Mouse (Mus musculus): Measurements from ENCODE around the gene Ank3. TPM values are rescaled to one million over a fixed set of nuclear protein-coding genes. Genes with fewer than 3 reads are reported as not detected.
A peak's percentile ranks its signal among the peaks of the same experiment; 100 is the strongest.

Gene Ank3
- polyA plus RNA-seq, 1 experiment from 2014 or later: 10.5 TPM

GRCm38 (mm10) chr10:69535123-69535930, 136.8 kb downstream of the Ank3 start:
- no peak for DNase-seq (ENCODE audit: low spot score)

GRCm38 (mm10) chr10:69535931-69536200, 137.3 kb downstream of the Ank3 start:
- DNase-seq (ENCODE audit: low spot score): no peak

- no peak for DNase-seq (ENCODE audit: low spot score)
These were observed 138.0 kb downstream of the Ank3 start for GRCm38 (mm10) chr10:69536372-69537075.

GRCm38 (mm10) chr10:69538236-69538635, 139.7 kb downstream of the Ank3 start:
- no peak for DNase-seq (ENCODE audit: low spot score)

GRCm38 (mm10) chr10:69542439-69542838, 143.9 kb downstream of the Ank3 start:
- DNase-seq (ENCODE audit: low spot score): no peak

GRCm38 (mm10) chr10:69543876-69544620, 145.5 kb downstream of the Ank3 start:
- DNase-seq (ENCODE audit: low spot score): no peak

- DNase-seq (ENCODE audit: low spot score): no peak
These were observed 146.1 kb downstream of the Ank3 start for GRCm38 (mm10) chr10:69544653-69545052.

- no peak for DNase-seq (ENCODE audit: low spot score)
These were observed 147.4 kb downstream of the Ank3 start for GRCm38 (mm10) chr10:69545936-69546335.

- no peak for DNase-seq (ENCODE audit: low spot score)
These were observed 148.1 kb downstream of the Ank3 start for GRCm38 (mm10) chr10:69546643-69547042.

GRCm38 (mm10) chr10:69548771-69549170, 150.2 kb downstream of the Ank3 start:
- DNase-seq (ENCODE audit: low spot score): no peak

GRCm38 (mm10) chr10:69549221-69549620, 150.6 kb downstream of the Ank3 start:
- DNase-seq (ENCODE audit: low spot score): no peak

GRCm38 (mm10) chr10:69550824-69551223, 152.3 kb downstream of the Ank3 start:
- DNase-seq (ENCODE audit: low spot score): no peak

GRCm38 (mm10) chr10:69553091-69553490, 154.5 kb downstream of the Ank3 start:
- no peak for DNase-seq (ENCODE audit: low spot score)

- no peak for DNase-seq (ENCODE audit: low spot score)
These were observed 157.0 kb downstream of the Ank3 start for GRCm38 (mm10) chr10:69555592-69555991.

- peak; percentile 11 for DNase-seq (ENCODE audit: low spot score)
These were observed 157.7 kb downstream of the Ank3 start for GRCm38 (mm10) chr10:69556278-69556677.

GRCm38 (mm10) chr10:69560237-69560636, 161.7 kb downstream of the Ank3 start:
- no peak for DNase-seq (ENCODE audit: low spot score)

- no peak for DNase-seq (ENCODE audit: low spot score)
These were observed 164.4 kb downstream of the Ank3 start for GRCm38 (mm10) chr10:69562931-69563330.

- DNase-seq (ENCODE audit: low spot score): no peak
These were observed 166.5 kb downstream of the Ank3 start for GRCm38 (mm10) chr10:69565052-69565451.

GRCm38 (mm10) chr10:69568976-69569375, 170.4 kb downstream of the Ank3 start:
- no peak for DNase-seq (ENCODE audit: low spot score)

GRCm38 (mm10) chr10:69569740-69570139, 171.2 kb downstream of the Ank3 start:
- no peak for DNase-seq (ENCODE audit: low spot score)

- no peak for DNase-seq (ENCODE audit: low spot score)
These were observed 172.1 kb downstream of the Ank3 start for GRCm38 (mm10) chr10:69570466-69571288.

All from thymus, postnatal 0 days (tissue).